Mouse (Mus musculus) spleen, embryonic (tissue): ENCODE results near the gene Vmn2r34.
"Not testable (repeated sequence)": the region's sequence is repeated elsewhere in the genome, so short reads cannot be mapped to it uniquely, and the experiment has no call there.

Experiments
- CTCF ChIA-PET: fragments of 350-600 bp; sonication (Branson Sonifier 250); formaldehyde crosslinking; loops from one replicate; lab custom pipeline; 2022; lab: Charles Lee

The Vmn2r34 gene

DNA sequence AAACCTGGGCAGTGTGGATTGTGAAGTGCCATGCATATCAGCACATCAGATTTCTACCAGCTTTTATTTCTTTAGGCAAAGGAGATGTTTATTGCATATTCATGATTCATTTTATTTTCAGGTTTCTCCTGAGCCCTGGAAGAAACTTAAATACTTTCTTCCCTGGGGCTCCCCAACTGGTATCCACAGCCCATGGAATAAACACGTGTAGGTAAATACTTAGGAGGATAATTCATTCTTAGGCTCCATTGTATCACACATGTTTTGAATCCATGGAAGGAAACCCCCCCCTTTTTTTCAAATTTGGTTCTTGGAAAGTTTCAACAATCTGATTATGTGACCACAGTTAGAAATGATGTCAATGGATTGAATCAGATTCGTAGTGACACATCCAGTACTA is at the start of gene Vmn2r34:
TSS of gene Vmn2r34 (minus strand) at position 101 of the 400 bp plus-strand sequence.
- CTCF ChIA-PET: not testable (repeated sequence)

DNA sequence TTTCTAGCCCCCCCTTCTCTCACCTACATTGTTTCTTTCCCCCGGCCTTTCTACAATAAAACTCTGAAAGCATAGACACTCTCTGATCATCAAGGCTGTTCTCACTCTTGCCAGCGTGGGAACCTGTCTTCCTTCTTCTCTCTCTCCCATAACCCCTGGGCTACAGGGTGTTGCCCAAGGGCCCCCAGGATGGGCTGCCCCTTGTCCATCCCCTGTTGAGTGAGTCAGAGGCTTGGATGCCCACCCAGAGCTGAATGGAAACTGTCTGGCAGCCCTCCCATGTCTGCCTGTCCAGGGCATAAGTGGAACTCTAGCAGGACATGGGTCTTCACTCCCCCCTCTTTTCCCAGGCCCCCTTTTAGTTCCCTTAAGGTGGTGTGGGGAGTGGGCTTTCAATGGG is 15.3 kb downstream of the Vmn2r34 start:
- CTCF ChIA-PET: not testable (repeated sequence)
